In the genomic region with DNA sequence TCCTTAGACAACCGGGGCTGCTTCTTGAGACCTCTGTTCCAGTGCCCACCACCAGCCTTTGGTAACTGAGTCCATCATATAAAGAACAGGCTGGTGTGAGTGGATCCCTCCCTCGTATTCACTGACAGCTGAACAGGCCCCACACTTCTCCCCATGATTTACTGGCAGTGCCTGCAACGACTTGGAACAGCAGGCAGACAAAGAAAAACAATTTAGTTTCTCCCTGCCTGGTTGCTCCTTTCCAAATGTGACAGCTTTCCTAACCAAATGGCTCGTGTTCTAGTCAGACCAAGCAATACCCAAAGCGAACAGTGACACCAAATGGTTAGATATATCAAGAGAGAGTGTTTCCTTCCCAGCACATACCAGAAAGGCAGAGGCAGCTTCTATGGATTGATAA, we compare ENCODE assay signal across 10 mouse cellular contexts.
DNase-seq lines count a peak whose midpoint lies in the region; ATAC-seq and TF ChIP-seq lines count a peak whose summit lies in the region.
"Had no signal": no experiment of that assay in that cellular context is flagged by ENCODE, and none has a peak within 500 bp of the region (broad histone marks: within the 10 kb centered on the region; RNA-seq: fewer than 3 reads in every experiment).

No protein-coding gene starts in this region.

- H3K4me3 ChIP-seq in hindbrain, embryonic 15.5 days, result no peak overlapping the region
- H3K4me3 ChIP-seq in hindbrain, embryonic 12.5 days, result no peak overlapping the region
- no peak overlapping the region for H3K4me3 ChIP-seq in lung, embryonic 14.5 days (ENCODE audit: low read depth, low read length)
- H3K4me3 ChIP-seq: limb, embryonic 15.5 days had no signal

- no peaks in the 10 kb centered on the region for H3K27me3 ChIP-seq in hindbrain, embryonic 15.5 days
- H3K27me3 ChIP-seq in hindbrain, embryonic 12.5 days, result no peaks in the 10 kb centered on the region
- H3K27me3 ChIP-seq in lung, embryonic 14.5 days (ENCODE audit: insufficient read depth, low read length), result no peaks in the 10 kb centered on the region
- H3K27me3 ChIP-seq: limb, embryonic 15.5 days had no signal

- WGBS in hindbrain, embryonic 15.5 days, result 35% methylated on average over 5 of the region's 5 CpGs
- WGBS in hindbrain, embryonic 12.5 days, result 53% methylated on average over 5 of the region's 5 CpGs
- WGBS in lung, embryonic 14.5 days, result 37% methylated on average over 5 of the region's 5 CpGs

- H3K9ac ChIP-seq in hindbrain, embryonic 15.5 days, result no peak overlapping the region
- no peak overlapping the region for H3K9ac ChIP-seq in hindbrain, embryonic 12.5 days
- no peak overlapping the region for H3K9ac ChIP-seq in lung, embryonic 14.5 days
- H3K9ac ChIP-seq: limb, embryonic 15.5 days had no signal

- no peaks in the 10 kb centered on the region for H3K4me1 ChIP-seq in hindbrain, embryonic 15.5 days (replicated peaks)
- H3K4me1 ChIP-seq in hindbrain, embryonic 12.5 days, result no peaks in the 10 kb centered on the region
- H3K4me1 ChIP-seq in lung, embryonic 14.5 days (ENCODE audit: insufficient read depth), result no peaks in the 10 kb centered on the region
- H3K4me1 ChIP-seq: limb, embryonic 15.5 days had no signal

- H3K36me3 ChIP-seq in hindbrain, embryonic 15.5 days, result no peaks in the 10 kb centered on the region
- no peaks in the 10 kb centered on the region for H3K36me3 ChIP-seq in hindbrain, embryonic 12.5 days
- H3K36me3 ChIP-seq in lung, embryonic 14.5 days (ENCODE audit: insufficient read depth), result no peaks in the 10 kb centered on the region
- H3K36me3 ChIP-seq: G1E; limb, embryonic 15.5 days had no signal

- no peaks in the 10 kb centered on the region for H3K9me3 ChIP-seq in hindbrain, embryonic 15.5 days
- H3K9me3 ChIP-seq in hindbrain, embryonic 12.5 days (replicated peaks), result no peaks in the 10 kb centered on the region
- no peaks in the 10 kb centered on the region for H3K9me3 ChIP-seq in lung, embryonic 14.5 days (ENCODE audit: low read depth, low read length)
- H3K9me3 ChIP-seq: limb, embryonic 15.5 days had no signal

- no peak for TF ChIP-seq CTCF in lung, embryonic 14.5 days (IDR thresholded peaks at IDR 0.05; ENCODE audit: low read depth)

- 0 out of 2 replicates have a peak, but pooled peaks have one; percentile 34 for ATAC-seq in hindbrain, embryonic 15.5 days (ENCODE audit: low FRiP score, low read depth)
- no peak for ATAC-seq in hindbrain, embryonic 12.5 days (ENCODE audit: low FRiP score)
- no peak for ATAC-seq in lung, embryonic 14.5 days (ENCODE audit: insufficient read depth)
- ATAC-seq in inflammation-experienced regulatory T-cells, adult 6 months, result no peak

- DNase-seq in cerebellum, adult 11-12 months, result peak; percentile 37
- peak; percentile 14 for DNase-seq in embryo, embryonic 11 days
- peak; percentile 44 for DNase-seq in lung, embryonic 14.5 days
- DNase-seq in spleen, postnatal 36 days (ENCODE audit: low spot score in 2 of 2), result no peak
- DNase-seq in adrenal gland, postnatal 4 days (ENCODE audit: low spot score in 2 of 2), result no peak

- H3K4me2 ChIP-seq in hindbrain, embryonic 15.5 days, result no peak overlapping the region
- no peak overlapping the region for H3K4me2 ChIP-seq in hindbrain, embryonic 12.5 days (replicated peaks)
- no peak overlapping the region for H3K4me2 ChIP-seq in lung, embryonic 14.5 days
- H3K4me2 ChIP-seq: limb, embryonic 15.5 days had no signal

- H3K27ac ChIP-seq in hindbrain, embryonic 15.5 days (replicated peaks), result no peak overlapping the region
- H3K27ac ChIP-seq in hindbrain, embryonic 12.5 days, result no peak overlapping the region
- H3K27ac ChIP-seq in lung, embryonic 14.5 days (ENCODE audit: low read depth), result no peak overlapping the region
- H3K27ac ChIP-seq: limb, embryonic 15.5 days had no signal

Comparison
In these comparisons a context has a peak if more than half of its experiments do, and no peak if none do; other contexts are left out.
1. DNase-seq: peak in cerebellum, adult 11-12 months (single experiment), embryo, embryonic 11 days (single experiment) and lung, embryonic 14.5 days (single experiment); none in spleen, postnatal 36 days (0 of 2) and adrenal gland, postnatal 4 days (0 of 2).